Mouse (Mus musculus): ENCODE measurements around the gene Nipsnap1.

Nipsnap1 gene

GRCm38 (mm10) chr11:4873755-4874475 is at the start of gene Nipsnap1:
Gene Nipsnap1, plus strand, starts transcription at chr11:4873951.
- in situ Hi-C loops (cut with MboI; ENCODE audit: unreplicated experiment in 2 of 2): loop anchor here in 1 of 2 experiments (5.0 kb wide), 1 partner anchor 37 kb away; no protein-coding TSS in a partner anchor

GRCm38 (mm10) chr11:4826152-4826778 is 47.5 kb upstream of the Nipsnap1 start:
- in situ Hi-C loops (cut with MboI; ENCODE audit: unreplicated experiment in 2 of 2): loop anchor here (5.0 to 10.0 kb wide), 2 partner anchors 381 to 394 kb away; partner anchors contain the start of gene Hormad2 (in 1 of the 2)

GRCm38 (mm10) chr11:4827340-4827739 is 46.4 kb upstream of the Nipsnap1 start:
- in situ Hi-C loops (cut with MboI; ENCODE audit: unreplicated experiment in 2 of 2): loop anchor here (5.0 to 10.0 kb wide), 2 partner anchors 383 to 395 kb away; partner anchors contain the start of gene Hormad2 (in 1 of the 2)

GRCm38 (mm10) chr11:4827916-4828315 is 45.8 kb upstream of the Nipsnap1 start:
- in situ Hi-C loops (cut with MboI; ENCODE audit: unreplicated experiment in 2 of 2): loop anchor here (5.0 to 10.0 kb wide), 2 partner anchors 383 to 396 kb away; partner anchors contain the start of gene Hormad2 (in 1 of the 2)

- in situ Hi-C loops (cut with MboI; ENCODE audit: unreplicated experiment in 2 of 2): no loop called here
Measured at GRCm38 (mm10) chr11:4831066-4831465, 42.7 kb upstream of the Nipsnap1 start.

GRCm38 (mm10) chr11:4833295-4833939 is 40.3 kb upstream of the Nipsnap1 start:
- in situ Hi-C loops (cut with MboI; ENCODE audit: unreplicated experiment in 2 of 2): no loop called here

- in situ Hi-C loops (cut with MboI; ENCODE audit: unreplicated experiment in 2 of 2): loop anchor here (5.0 kb wide), 2 partner anchors 37 to 578 kb away; partner anchors contain the start of genes Lif (in 2 of the 2) and Nipsnap1 (in 1 of the 2)
Measured at GRCm38 (mm10) chr11:4835436-4835835, 38.3 kb upstream of the Nipsnap1 start.

GRCm38 (mm10) chr11:4836755-4837154 is 37.0 kb upstream of the Nipsnap1 start:
- in situ Hi-C loops (cut with MboI; ENCODE audit: unreplicated experiment in 2 of 2): loop anchor here (5.0 kb wide), 2 partner anchors 36 to 579 kb away; partner anchors contain the start of genes Lif (in 2 of the 2) and Nipsnap1 (in 1 of the 2)

- in situ Hi-C loops (cut with MboI; ENCODE audit: unreplicated experiment in 2 of 2): loop anchor here (5.0 kb wide), 2 partner anchors 35 to 580 kb away; partner anchors contain the start of genes Lif (in 2 of the 2) and Nipsnap1 (in 1 of the 2)
Measured at GRCm38 (mm10) chr11:4837342-4837741, 36.4 kb upstream of the Nipsnap1 start.

GRCm38 (mm10) chr11:4838235-4838634 is 35.5 kb upstream of the Nipsnap1 start:
- in situ Hi-C loops (cut with MboI; ENCODE audit: unreplicated experiment in 2 of 2): loop anchor here (5.0 kb wide), 2 partner anchors 34 to 581 kb away; partner anchors contain the start of genes Lif (in 2 of the 2) and Nipsnap1 (in 1 of the 2)

- in situ Hi-C loops (cut with MboI; ENCODE audit: unreplicated experiment in 2 of 2): no loop called here
Measured at GRCm38 (mm10) chr11:4840942-4841526, 32.7 kb upstream of the Nipsnap1 start.

GRCm38 (mm10) chr11:4848483-4849248 is 25.1 kb upstream of the Nipsnap1 start:
- in situ Hi-C loops (cut with MboI; ENCODE audit: unreplicated experiment in 2 of 2): no loop called here

- in situ Hi-C loops (cut with MboI; ENCODE audit: unreplicated experiment in 2 of 2): no loop called here
Measured at GRCm38 (mm10) chr11:4849258-4849943, 24.4 kb upstream of the Nipsnap1 start, which contains the start of gene Nf2. Gene Nf2, minus strand, starts transcription at chr11:4849536.

GRCm38 (mm10) chr11:4850404-4850803 is 23.3 kb upstream of the Nipsnap1 start:
- in situ Hi-C loops (cut with MboI; ENCODE audit: unreplicated experiment in 2 of 2): no loop called here

- in situ Hi-C loops (cut with MboI; ENCODE audit: unreplicated experiment in 2 of 2): no loop called here
Measured at GRCm38 (mm10) chr11:4853021-4853420, 20.7 kb upstream of the Nipsnap1 start.

GRCm38 (mm10) chr11:4854181-4854580 is 19.6 kb upstream of the Nipsnap1 start:
- in situ Hi-C loops (cut with MboI; ENCODE audit: unreplicated experiment in 2 of 2): no loop called here

GRCm38 (mm10) chr11:4858416-4858815 is 15.3 kb upstream of the Nipsnap1 start:
- in situ Hi-C loops (cut with MboI; ENCODE audit: unreplicated experiment in 2 of 2): no loop called here

- in situ Hi-C loops (cut with MboI; ENCODE audit: unreplicated experiment in 2 of 2): loop anchor here in 1 of 2 experiments (10.0 kb wide), 1 partner anchor 426 kb away; no protein-coding TSS in a partner anchor
Measured at GRCm38 (mm10) chr11:4860986-4861385, 12.8 kb upstream of the Nipsnap1 start.

Data from v-Abl transformed pro-B cells (cell line).